Mouse (Mus musculus) lung, embryonic 15.5 days (tissue): ENCODE measurements around the gene Nav1. TPM values are rescaled to one million over a fixed set of nuclear protein-coding genes. Genes with fewer than 3 reads are reported as not detected.
A peak's percentile ranks its signal among the peaks of the same experiment; 100 is the strongest.

Experiments
- ATAC-seq: fragments of 200-750 bp; cut with Nextera tagmentation; 2 replicates; pipeline ENCODE4 v1.8.0; 2017; ENCODE audit warnings: moderate number of reproducible peaks, borderline replicate concordance; ENCODE audit not compliant: low FRiP score, low TSS enrichment; ENCODE audit errors: extremely low read depth
- H3K27ac ChIP-seq: fragments of 300-500 bp; sonication (generic); 2 replicates; pipeline ENCODE4 v1.5.1; 2015; ENCODE audit warnings: moderate library complexity, mild to moderate bottlenecking, inconsistent platforms
- H3K27me3 ChIP-seq: fragments of 300-500 bp; sonication (generic); 2 replicates; pipeline ENCODE4 v1.6.1; 2015; ENCODE audit warnings: inconsistent platforms
- H3K36me3 ChIP-seq: fragments of 300-500 bp; sonication (generic); 2 replicates; pipeline ENCODE4 v1.6.1; 2015; ENCODE audit warnings: inconsistent platforms
- H3K4me1 ChIP-seq: fragments of 300-500 bp; sonication (generic); 2 replicates; pipeline ENCODE4 v1.6.1; 2015; ENCODE audit warnings: inconsistent platforms
- H3K4me2 ChIP-seq: fragments of 300-500 bp; sonication (generic); 2 replicates; pipeline ENCODE4 v1.6.1; 2015; ENCODE audit warnings: inconsistent platforms, mild to moderate bottlenecking, moderate library complexity
- H3K4me3 ChIP-seq: fragments of 300-500 bp; sonication (generic); 2 replicates; pipeline ENCODE4 v1.5.1; 2015; ENCODE audit warnings: mild to moderate bottlenecking, inconsistent platforms
- H3K9ac ChIP-seq: fragments of 300-500 bp; sonication (generic); 2 replicates; pipeline ENCODE4 v1.6.1; 2015; ENCODE audit warnings: inconsistent platforms
- H3K9me3 ChIP-seq: fragments of 300-500 bp; sonication (generic); 2 replicates; pipeline ENCODE4 v1.6.1; 2016; ENCODE audit warnings: inconsistent platforms
- WGBS: fragments of 180-500 bp; shearing (Covaris S2); methylation state at CpG from one replicate; pipeline ENCODE4 v1.1.7; 2015; 5-methylcytosine and 5-hydroxymethylcytosine counted together
- polyA plus RNA-seq: library from polyadenylated mRNA; unstranded; fragments of >200 nt; fragmentation: Nextera tagmentation; extraction: Ambion mirVana; gene quantifications from 2 replicates; pipeline ENCODE4 v1.2.1, GENCODE M21; 2015

The Nav1 gene
- polyA plus RNA-seq, 1 experiment from 2014 or later = 11.6 TPM

DNA sequence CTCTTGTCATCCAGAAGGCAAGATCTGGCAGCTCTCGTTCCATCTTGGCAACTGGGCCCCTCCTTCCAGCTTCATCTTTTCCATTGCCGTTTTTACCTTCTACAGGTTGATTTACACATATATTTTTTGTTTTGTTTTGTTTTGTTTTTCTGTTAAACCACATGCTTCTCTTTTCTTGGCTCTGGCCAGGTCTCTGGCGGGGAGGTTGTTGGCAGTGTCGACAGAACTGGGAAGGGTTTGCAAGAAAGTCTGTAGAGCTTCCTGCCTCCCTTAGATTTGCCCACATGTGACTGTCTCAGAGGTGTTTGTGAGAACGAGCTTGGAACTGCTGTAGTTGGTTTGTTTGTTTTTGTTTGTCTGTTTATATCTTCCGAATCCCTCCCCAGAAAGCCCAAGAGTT is 166.1 kb downstream of the Nav1 start:
- Histone ChIP-seq H3K27ac (no peak overlapping the region), H3K27me3 (no peaks in the 10 kb centered on the region), H3K36me3 (peaks cover 39% of the 10 kb centered on the region), H3K9ac (no peak overlapping the region), H3K4me3 (no peak overlapping the region), H3K9me3 (no peaks in the 10 kb centered on the region), H3K4me2 (no peak overlapping the region), H3K4me1 (no peaks in the 10 kb centered on the region)
- no peak for ATAC-seq
- 79% methylated on average over 6 of the region's 6 CpGs for whole genome bisulfite sequencing

- ATAC-seq = no peak
- no peaks in the 10 kb centered on the region for H3K4me1 ChIP-seq
- no peak overlapping the region for H3K27ac ChIP-seq
- 96% methylated on average over 6 of the region's 6 CpGs for WGBS
- no peaks in the 10 kb centered on the region for H3K9me3 ChIP-seq
- H3K36me3 ChIP-seq = peaks cover 39% of the 10 kb centered on the region
- H3K27me3 ChIP-seq = no peaks in the 10 kb centered on the region
- H3K4me2 ChIP-seq = no peak overlapping the region
- H3K9ac ChIP-seq = no peak overlapping the region
- H3K4me3 ChIP-seq = no peak overlapping the region
Observed at GRCm38 (mm10) chr1:135438801-135439200, 168.3 kb downstream of the Nav1 start.

- Histone ChIP-seq H3K4me2 (no peak overlapping the region), H3K36me3 (peaks cover 13% of the 10 kb centered on the region; the same call in 1 of the 2 replicates), H3K4me1 (peaks cover 8% of the 10 kb centered on the region), H3K4me3 (no peak overlapping the region), H3K27me3 (no peaks in the 10 kb centered on the region), H3K9me3 (no peaks in the 10 kb centered on the region), H3K9ac (no peak overlapping the region), H3K27ac (no peak overlapping the region)
- ATAC-seq = no peak
- WGBS = 9% methylated on average over 2 of the region's 2 CpGs
Observed at GRCm38 (mm10) chr1:135435823-135436222, 171.3 kb downstream of the Nav1 start.

DNA sequence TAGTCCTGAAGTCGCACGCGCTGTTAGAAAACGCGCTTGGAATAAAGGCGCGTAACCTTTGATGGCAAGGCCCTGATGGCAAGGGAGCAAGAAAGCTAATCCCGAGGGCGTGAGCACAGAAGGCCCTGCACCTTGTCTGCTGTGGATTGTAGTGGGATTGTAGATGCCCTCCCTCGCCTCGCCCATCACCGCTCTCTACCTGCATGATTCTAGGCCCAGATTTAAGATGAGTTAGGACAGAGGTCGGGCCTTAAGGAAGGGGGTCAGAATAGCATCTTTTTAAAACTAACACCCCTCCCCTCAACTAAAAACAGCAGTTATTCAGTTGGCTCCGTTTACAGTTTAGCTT is 176.5 kb downstream of the Nav1 start:
- Histone ChIP-seq H3K27me3 (no peaks in the 10 kb centered on the region), H3K9me3 (no peaks in the 10 kb centered on the region)

DNA sequence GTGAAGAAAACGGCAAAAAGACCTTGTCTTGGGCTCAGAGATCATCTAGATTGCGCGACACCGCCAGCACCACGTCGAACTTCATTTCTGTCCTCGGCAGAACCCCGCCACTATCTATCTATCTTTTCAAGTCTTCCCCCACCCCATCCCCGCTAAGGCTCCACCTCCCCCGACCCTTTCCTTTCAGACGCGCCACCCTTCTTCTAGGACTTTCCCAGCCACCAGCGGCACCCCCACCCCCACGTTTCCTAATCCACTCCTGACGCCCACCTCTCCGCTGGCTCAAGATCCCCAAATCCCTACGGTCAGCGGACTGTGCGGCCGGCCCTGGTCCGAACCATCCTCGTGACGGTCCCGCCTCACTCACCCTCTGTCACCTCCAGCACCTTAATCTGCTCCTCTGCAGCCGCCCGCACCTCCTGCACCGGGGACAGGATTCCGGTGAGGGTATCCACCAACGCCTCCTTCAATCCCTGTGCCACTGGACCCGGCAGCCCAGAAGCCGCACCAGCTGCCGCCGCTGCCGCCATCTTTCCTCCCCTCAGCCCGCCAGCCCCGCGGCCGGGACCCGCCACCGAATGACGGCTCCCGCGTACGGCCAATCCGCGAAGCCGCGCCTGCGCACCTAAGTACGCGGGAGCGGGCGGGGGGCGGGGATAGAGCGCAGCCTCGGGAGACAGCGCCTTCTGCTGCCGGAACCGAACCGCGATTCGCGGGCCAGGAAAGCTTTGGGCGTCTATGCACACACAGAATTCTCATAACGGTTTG is 177.0 kb downstream of the Nav1 start, which contains the start of gene Ipo9:
Ipo9 (minus strand) TSS at position 599 of the 768 bp plus-strand sequence.
- Histone ChIP-seq H3K36me3 (peaks cover 11% of the 10 kb centered on the region; the same call in 1 of the 2 replicates), H3K9me3 (no peaks in the 10 kb centered on the region), H3K9ac (peak within 1 kb of the TSS; percentile 84), H3K4me2 (peak within 1 kb of the TSS; percentile 70), H3K4me1 (peaks cover 35% of the 10 kb centered on the region), H3K27me3 (no peaks in the 10 kb centered on the region), H3K27ac (peak within 1 kb of the TSS; percentile 82), H3K4me3 (peak within 1 kb of the TSS; percentile 79)
- WGBS = under 1% methylated on average over 65 of the region's 65 CpGs
- ATAC-seq = peak; percentile 96

More for the DNA sequence above, 176.5 kb downstream of the Nav1 start:
- Histone ChIP-seq H3K27ac (peak overlapping the region; percentile 82), H3K4me2 (peak overlapping the region; percentile 70), H3K4me3 (peak overlapping the region; percentile 79), H3K4me1 (peaks cover 35% of the 10 kb centered on the region), H3K9ac (peak overlapping the region; percentile 84), H3K36me3 (0 out of 2 replicates have a peak, but pooled peaks cover 7% of the 10 kb centered on the region)
- 2% methylated on average over 14 of the region's 14 CpGs for WGBS
- ATAC-seq = peak; percentile 62

DNA sequence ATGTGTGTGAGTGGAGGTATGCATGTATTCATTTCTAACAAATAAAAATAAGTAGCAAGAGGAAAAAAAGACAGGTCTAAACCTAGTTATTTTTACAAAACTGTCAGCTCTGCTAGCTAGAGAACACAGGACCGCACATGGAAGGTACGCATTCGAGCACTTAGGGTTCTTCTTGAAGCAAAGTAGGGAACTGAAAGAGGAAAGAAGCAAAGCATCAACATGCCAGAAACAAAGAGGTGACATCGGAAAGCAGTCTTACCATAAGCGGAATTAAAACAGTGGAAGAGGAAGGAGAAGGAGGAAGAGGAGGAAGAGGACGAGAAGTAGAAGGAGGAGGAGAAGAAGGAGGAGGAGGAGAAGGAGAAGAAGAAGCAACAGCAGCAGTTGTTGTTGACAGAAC is 179.7 kb downstream of the Nav1 start:
- Histone ChIP-seq H3K27me3 (no peaks in the 10 kb centered on the region), H3K4me3 (no peak overlapping the region), H3K36me3 (peaks cover 30% of the 10 kb centered on the region), H3K9ac (no peak overlapping the region), H3K4me1 (peaks cover 35% of the 10 kb centered on the region), H3K9me3 (no peaks in the 10 kb centered on the region), H3K4me2 (0 out of 2 replicates have a peak overlapping the region, but pooled peaks have one; percentile 70), H3K27ac (no peak overlapping the region)
- no peak for ATAC-seq
- WGBS = 70% methylated on average over 6 of the region's 6 CpGs

DNA sequence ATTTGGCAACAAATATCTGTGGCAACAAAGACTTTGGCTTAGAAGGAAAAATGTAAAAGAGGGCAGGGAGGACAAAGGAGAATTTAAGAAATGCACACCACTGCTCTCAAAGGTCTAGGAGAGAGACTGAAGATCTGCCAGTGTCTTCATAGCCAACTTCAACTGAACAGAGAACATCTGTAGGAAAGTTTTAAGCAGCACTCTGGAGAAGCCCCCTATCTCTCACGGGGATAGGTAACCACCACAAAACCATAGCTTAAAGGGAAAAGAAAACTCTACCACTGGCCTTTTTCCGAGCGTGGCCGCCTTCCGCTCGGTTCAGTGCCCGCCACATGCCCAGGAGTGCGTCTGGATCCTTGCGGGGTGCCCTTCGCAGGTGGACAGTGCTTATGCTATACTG is 180.4 kb downstream of the Nav1 start:
- Histone ChIP-seq H3K9me3 (no peaks in the 10 kb centered on the region), H3K4me2 (no peak overlapping the region), H3K4me3 (no peak overlapping the region), H3K27ac (no peak overlapping the region), H3K4me1 (peaks cover 35% of the 10 kb centered on the region), H3K9ac (no peak overlapping the region), H3K27me3 (no peaks in the 10 kb centered on the region), H3K36me3 (peaks cover 30% of the 10 kb centered on the region)
- no peak for ATAC-seq
- 91% methylated on average over 10 of the region's 10 CpGs for WGBS

- 0 out of 2 replicates have a peak, but pooled peaks cover 10% of the 10 kb centered on the region for H3K4me1 ChIP-seq
- H3K27ac ChIP-seq = no peak overlapping the region
- H3K36me3 ChIP-seq = peaks cover 52% of the 10 kb centered on the region
- WGBS = 87% methylated on average over 6 of the region's 6 CpGs
- H3K27me3 ChIP-seq = no peaks in the 10 kb centered on the region
- H3K4me3 ChIP-seq = no peak overlapping the region
- H3K9me3 ChIP-seq = no peaks in the 10 kb centered on the region
- no peak overlapping the region for H3K9ac ChIP-seq
- H3K4me2 ChIP-seq = no peak overlapping the region
- no peak for ATAC-seq
Observed at GRCm38 (mm10) chr1:135422772-135423171, 184.3 kb downstream of the Nav1 start.

GRCm38 (mm10) chr1:135413996-135414395 is 193.1 kb downstream of the Nav1 start:
- Histone ChIP-seq H3K9ac (no peak overlapping the region), H3K9me3 (no peaks in the 10 kb centered on the region), H3K27me3 (no peaks in the 10 kb centered on the region), H3K4me3 (no peak overlapping the region), H3K27ac (no peak overlapping the region), H3K36me3 (peaks cover 81% of the 10 kb centered on the region), H3K4me1 (0 out of 2 replicates have a peak, but pooled peaks cover 4% of the 10 kb centered on the region), H3K4me2 (no peak overlapping the region)
- no peak for ATAC-seq

GRCm38 (mm10) chr1:135412130-135412529 is 195.0 kb downstream of the Nav1 start:
- H3K4me3 ChIP-seq = no peak overlapping the region
- H3K4me1 ChIP-seq = 0 out of 2 replicates have a peak, but pooled peaks cover 4% of the 10 kb centered on the region
- no peaks in the 10 kb centered on the region for H3K27me3 ChIP-seq
- no peak overlapping the region for H3K9ac ChIP-seq
- peaks cover 80% of the 10 kb centered on the region for H3K36me3 ChIP-seq
- ATAC-seq = no peak
- no peak overlapping the region for H3K4me2 ChIP-seq
- 85% methylated on average over 4 of the region's 4 CpGs for WGBS
- peak overlapping the region; percentile 58; the same call in 1 of the 2 replicates for H3K27ac ChIP-seq
- no peaks in the 10 kb centered on the region for H3K9me3 ChIP-seq

GRCm38 (mm10) chr1:135410967-135411366 is 196.1 kb downstream of the Nav1 start:
- Histone ChIP-seq H3K27ac (peak overlapping the region; percentile 58; the same call in 1 of the 2 replicates), H3K4me1 (0 out of 2 replicates have a peak, but pooled peaks cover 4% of the 10 kb centered on the region), H3K36me3 (peaks cover 79% of the 10 kb centered on the region), H3K4me3 (no peak overlapping the region), H3K9me3 (no peaks in the 10 kb centered on the region), H3K4me2 (no peak overlapping the region), H3K9ac (no peak overlapping the region), H3K27me3 (no peaks in the 10 kb centered on the region)
- ATAC-seq = peak; percentile 65
- 45% methylated on average over 2 of the region's 2 CpGs for WGBS

DNA sequence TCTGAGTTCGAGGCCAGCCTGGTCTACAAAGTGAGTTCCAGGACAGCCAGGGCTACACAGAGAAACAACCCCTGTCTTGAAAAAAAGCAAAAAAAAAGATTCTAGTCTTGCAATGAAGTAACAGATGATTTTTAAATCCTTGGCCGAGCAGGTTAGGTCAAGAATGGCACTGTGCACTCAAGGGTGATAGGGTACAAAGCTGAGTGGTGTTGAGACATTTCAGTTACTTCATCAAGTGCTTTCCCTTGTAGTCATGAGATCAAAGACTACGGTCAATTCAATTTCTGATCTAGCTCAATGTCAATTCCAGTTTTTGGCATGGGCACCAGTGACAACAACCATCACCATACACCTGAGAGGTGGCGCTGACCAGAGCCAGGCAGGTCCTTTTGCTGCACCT is 198.1 kb downstream of the Nav1 start:
- ATAC-seq = no peak
- Histone ChIP-seq H3K4me1 (0 out of 2 replicates have a peak, but pooled peaks cover 4% of the 10 kb centered on the region), H3K27ac (no peak overlapping the region), H3K36me3 (peaks cover 82% of the 10 kb centered on the region), H3K9ac (no peak overlapping the region), H3K27me3 (no peaks in the 10 kb centered on the region), H3K4me3 (no peak overlapping the region), H3K4me2 (no peak overlapping the region), H3K9me3 (no peaks in the 10 kb centered on the region)
- WGBS = 93% methylated on average over 4 of the region's 4 CpGs
